Mouse (Mus musculus) liver, embryonic 14 days (tissue): ENCODE results near the gene Ppm1d. TPM values are rescaled to one million over a fixed set of nuclear protein-coding genes. Genes with fewer than 3 reads are reported as not detected.

Source experiments
- polyA plus RNA-seq: library from polyadenylated mRNA; depleted of rRNA; stranded (reverse); fragments of >200 nt; gene quantifications from 2 replicates; pipeline ENCODE4 v1.2.3, GENCODE M21; 2012; rRNA removed

The Ppm1d gene
- polyA plus RNA-seq, result 11.5 and 13.5 TPM in 2 replicates

GRCm38 (mm10) chr11:85310713-85311574 is at the start of gene Ppm1d:
TSS of gene Ppm1d (plus strand) at chr11:85311244.

GRCm38 (mm10) chr11:85352539-85353380 is 41.7 kb downstream of the Ppm1d start, which contains the start of gene Bcas3:
TSS of gene Bcas3 (plus strand) at chr11:85353167.

Other genes starting within 250 kb of the Ppm1d start
- gene Usp32, start 171.1 kb upstream of the Ppm1d start, polyA plus RNA-seq, result 23.9 and 27.8 TPM in 2 replicates
- gene 1700125H20Rik, start 140.8 kb upstream of the Ppm1d start, polyA plus RNA-seq, result 0.08 TPM in 1 of 2 replicates, not detected in the other
- 6.9 and 8.2 TPM in 2 replicates for gene Appbp2, start 76.1 kb upstream of the Ppm1d start, polyA plus RNA-seq
- gene Bcas3, start 41.9 kb downstream of the Ppm1d start, polyA plus RNA-seq, result 6.4 and 6.5 TPM in 2 replicates